Mouse (Mus musculus) CH12.LX (cell line): ENCODE measurements around the gene AI467606.

Source experiments
- BHLHE40 ChIP-seq: IDR thresholded peaks from 2 replicates; pipeline ENCODE4 v1.6.1; 2011; ENCODE audit warnings: mild to moderate bottlenecking, low read depth, low read length, improper control_type of control experiment
- CHD2 ChIP-seq: IDR thresholded peaks from 2 replicates; pipeline ENCODE4 v1.6.1; 2011; ENCODE audit warnings: low read length, improper control_type of control experiment
- CTCF ChIP-seq, 2 experiments: IDR thresholded peaks in 1 of 2; conservative IDR thresholded peaks in 1 of 2; 2 replicates each; pipeline ENCODE4 v1.5.1; 2011 to 2012; ENCODE audit warnings: low read depth in 2 of 2, low read length in 2 of 2, improper control_type of control experiment in 1 of 2, inconsistent platforms in 1 of 2, mild to moderate bottlenecking in 1 of 2, moderate library complexity in 1 of 2
- MAX ChIP-seq: IDR thresholded peaks from 2 replicates; pipeline ENCODE4 v1.6.1; 2011; ENCODE audit warnings: low read length, improper control_type of control experiment
- MYC ChIP-seq: IDR thresholded peaks from 2 replicates; pipeline ENCODE4 v1.6.1; 2011; ENCODE audit warnings: low read depth, mild to moderate bottlenecking, improper control_type of control experiment, low read length
- USF1 ChIP-seq: IDR thresholded peaks from 2 replicates; pipeline ENCODE4 v1.6.1; 2014; ENCODE audit warnings: low read depth, mild to moderate bottlenecking, inconsistent platforms, low read length, improper control_type of control experiment

DNA sequence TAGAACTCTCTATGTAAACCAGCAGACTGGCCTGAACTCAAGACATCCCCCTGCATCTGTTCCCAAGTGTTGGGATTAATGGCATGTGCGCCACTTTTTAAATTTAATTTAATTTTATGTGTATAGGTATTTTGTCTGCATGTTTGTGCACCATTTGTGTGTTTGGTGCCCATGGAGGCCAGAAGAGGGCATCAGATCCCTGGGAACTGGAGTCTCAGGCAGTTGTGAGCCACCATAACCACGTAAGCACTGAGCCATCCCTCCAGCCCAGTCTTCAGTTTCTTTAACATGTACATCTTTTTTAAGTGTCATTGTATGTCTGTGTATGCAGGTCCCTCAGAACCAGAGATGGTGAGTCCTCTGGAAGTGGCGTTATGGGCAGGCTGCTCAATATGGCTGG lies 13.5 kb upstream of the AI467606 start:
- TF ChIP-seq CTCF (conservative IDR thresholded peaks at IDR 0.05 in 1 of 2, IDR thresholded peaks at IDR 0.05 in 1 of 2; ENCODE audit: low read depth in 2 of 2, low read length in 2 of 2) (peak; percentile 7 to 63; a peak in 2 of 4 replicates), CHD2 (no peak), BHLHE40 (no peak), MYC (no peak), MAX (no peak), USF1 (no peak)
